Comparison of ENCODE assay signal across 17 mouse cellular contexts in genomic region chr10:120035824-120036223, GRCm38 (mm10).
DNase-seq lines count a peak whose midpoint lies in the region; ATAC-seq lines count a peak whose summit lies in the region.
"Had no signal": no experiment of that assay in that cellular context is flagged by ENCODE, and none has a peak within 500 bp of the region (broad histone marks: within the 10 kb centered on the region; RNA-seq: fewer than 3 reads in every experiment).

No protein-coding gene starts in this region.

- 30% methylated on average over 6 of the region's 6 CpGs for WGBS in hindbrain, embryonic 14.5 days
- WGBS in hindbrain, embryonic 10.5 days, result 48% methylated on average over 6 of the region's 6 CpGs
- 20% methylated on average over 6 of the region's 6 CpGs for WGBS in forebrain, embryonic 13.5 days
- WGBS in midbrain, embryonic 12.5 days, result 28% methylated on average over 6 of the region's 6 CpGs
- 33% methylated on average over 6 of the region's 6 CpGs for WGBS in neural tube, embryonic 15.5 days
- 75% methylated on average over 6 of the region's 6 CpGs for WGBS in kidney, embryonic 15.5 days

- no peak for DNase-seq in hindbrain, embryonic 14.5 days (ENCODE audit: low spot score)
- DNase-seq in hindbrain, embryonic 10.5 days (ENCODE audit: low spot score), result no peak
- no peak for DNase-seq in heart, adult 11 months
- no peak for DNase-seq in adrenal gland, postnatal 25 days
- DNase-seq: cerebellum, adult 8-10 months; gastrocnemius, postnatal 36 days; kidney, adult 11 months; right cerebral cortex, postnatal 25 days; thymus, adult 2 months had no signal

- peaks cover 11% of the 10 kb centered on the region; the same call in 1 of the 2 replicates for H3K36me3 ChIP-seq in hindbrain, embryonic 14.5 days (replicated peaks; ENCODE audit: control insufficient read depth, insufficient read depth)
- peaks cover 14% of the 10 kb centered on the region for H3K36me3 ChIP-seq in hindbrain, embryonic 10.5 days
- peaks cover 7% of the 10 kb centered on the region; the same call in 1 of the 2 replicates for H3K36me3 ChIP-seq in forebrain, embryonic 13.5 days (ENCODE audit: poor library complexity, severe bottlenecking)
- peaks cover 8% of the 10 kb centered on the region; the same call in 1 of the 2 replicates for H3K36me3 ChIP-seq in midbrain, embryonic 12.5 days
- H3K36me3 ChIP-seq in neural tube, embryonic 15.5 days, result peaks cover 11% of the 10 kb centered on the region
- H3K36me3 ChIP-seq in kidney, embryonic 15.5 days, result no peaks in the 10 kb centered on the region; the same call in 1 of the 2 replicates
- H3K36me3 ChIP-seq: embryonic facial prominence, embryonic 12.5 days had no signal

- no peak overlapping the region for H3K9ac ChIP-seq in hindbrain, embryonic 14.5 days
- no peak overlapping the region for H3K9ac ChIP-seq in forebrain, embryonic 13.5 days
- no peak overlapping the region for H3K9ac ChIP-seq in midbrain, embryonic 12.5 days (replicated peaks)
- H3K9ac ChIP-seq in neural tube, embryonic 15.5 days (replicated peaks), result no peak overlapping the region
- H3K9ac ChIP-seq in kidney, embryonic 15.5 days, result no peak overlapping the region
- H3K9ac ChIP-seq: embryonic facial prominence, embryonic 12.5 days; liver, embryonic 14.5 days had no signal

- H3K9me3 ChIP-seq in hindbrain, embryonic 14.5 days (ENCODE audit: control insufficient read depth, low read length), result no peaks in the 10 kb centered on the region
- no peaks in the 10 kb centered on the region for H3K9me3 ChIP-seq in hindbrain, embryonic 10.5 days
- H3K9me3 ChIP-seq in forebrain, embryonic 13.5 days (replicated peaks), result no peaks in the 10 kb centered on the region
- no peaks in the 10 kb centered on the region for H3K9me3 ChIP-seq in midbrain, embryonic 12.5 days
- no peaks in the 10 kb centered on the region for H3K9me3 ChIP-seq in neural tube, embryonic 15.5 days (replicated peaks)
- H3K9me3 ChIP-seq in kidney, embryonic 15.5 days (replicated peaks), result no peaks in the 10 kb centered on the region
- H3K9me3 ChIP-seq: embryonic facial prominence, embryonic 12.5 days had no signal

- ATAC-seq in hindbrain, embryonic 14.5 days (ENCODE audit: low FRiP score), result no peak
- no peak for ATAC-seq in forebrain, embryonic 13.5 days
- no peak for ATAC-seq in midbrain, embryonic 12.5 days (ENCODE audit: low FRiP score, low read depth)
- ATAC-seq in neural tube, embryonic 15.5 days (ENCODE audit: low FRiP score), result no peak
- no peak for ATAC-seq in kidney, embryonic 15.5 days (replicated peaks; ENCODE audit: low FRiP score)

- no peak overlapping the region for H3K4me3 ChIP-seq in hindbrain, embryonic 14.5 days (replicated peaks; ENCODE audit: low read length)
- H3K4me3 ChIP-seq in hindbrain, embryonic 10.5 days, result no peak overlapping the region
- H3K4me3 ChIP-seq in forebrain, embryonic 13.5 days, result no peak overlapping the region
- no peak overlapping the region for H3K4me3 ChIP-seq in midbrain, embryonic 12.5 days
- no peak overlapping the region for H3K4me3 ChIP-seq in neural tube, embryonic 15.5 days (replicated peaks)
- no peak overlapping the region for H3K4me3 ChIP-seq in kidney, embryonic 15.5 days (replicated peaks)
- H3K4me3 ChIP-seq: embryonic facial prominence, embryonic 12.5 days; erythroblast, embryonic 14.5 days had no signal

- H3K4me1 ChIP-seq in hindbrain, embryonic 14.5 days (replicated peaks; ENCODE audit: control insufficient read depth, insufficient read depth, low read length), result 0 out of 2 replicates have a peak, but pooled peaks cover 4% of the 10 kb centered on the region
- peaks cover 15% of the 10 kb centered on the region for H3K4me1 ChIP-seq in hindbrain, embryonic 10.5 days (replicated peaks)
- H3K4me1 ChIP-seq in forebrain, embryonic 13.5 days, result peaks cover 27% of the 10 kb centered on the region
- peaks cover 17% of the 10 kb centered on the region for H3K4me1 ChIP-seq in midbrain, embryonic 12.5 days
- H3K4me1 ChIP-seq in neural tube, embryonic 15.5 days, result peaks cover 21% of the 10 kb centered on the region
- H3K4me1 ChIP-seq in kidney, embryonic 15.5 days, result no peaks in the 10 kb centered on the region
- H3K4me1 ChIP-seq: embryonic facial prominence, embryonic 12.5 days had no signal

- peak overlapping the region; percentile 7; the same call in 1 of the 2 replicates for H3K4me2 ChIP-seq in hindbrain, embryonic 14.5 days (replicated peaks)
- peak overlapping the region; percentile 39 for H3K4me2 ChIP-seq in forebrain, embryonic 13.5 days
- peak overlapping the region; percentile 22; the same call in 1 of the 2 replicates for H3K4me2 ChIP-seq in midbrain, embryonic 12.5 days (replicated peaks)
- H3K4me2 ChIP-seq in neural tube, embryonic 15.5 days, result peak overlapping the region; percentile 32
- no peak overlapping the region for H3K4me2 ChIP-seq in kidney, embryonic 15.5 days
- H3K4me2 ChIP-seq: embryonic facial prominence, embryonic 12.5 days had no signal

- H3K27ac ChIP-seq in hindbrain, embryonic 14.5 days, result no peak overlapping the region
- H3K27ac ChIP-seq in hindbrain, embryonic 10.5 days, result no peak overlapping the region
- peak overlapping the region; percentile 31; the same call in 1 of the 2 replicates for H3K27ac ChIP-seq in forebrain, embryonic 13.5 days
- H3K27ac ChIP-seq in midbrain, embryonic 12.5 days (replicated peaks), result no peak overlapping the region
- H3K27ac ChIP-seq in neural tube, embryonic 15.5 days (replicated peaks), result no peak overlapping the region
- H3K27ac ChIP-seq in kidney, embryonic 15.5 days, result no peak overlapping the region
- H3K27ac ChIP-seq: embryonic facial prominence, embryonic 12.5 days; kidney, postnatal 0 days; liver, embryonic 14.5 days had no signal

- no peaks in the 10 kb centered on the region for H3K27me3 ChIP-seq in hindbrain, embryonic 14.5 days (ENCODE audit: control insufficient read depth, insufficient read depth, low read length)
- H3K27me3 ChIP-seq in hindbrain, embryonic 10.5 days (ENCODE audit: insufficient read depth, poor library complexity, severe bottlenecking), result peaks cover 26% of the 10 kb centered on the region
- no peaks in the 10 kb centered on the region for H3K27me3 ChIP-seq in forebrain, embryonic 13.5 days
- peaks cover 32% of the 10 kb centered on the region for H3K27me3 ChIP-seq in midbrain, embryonic 12.5 days
- H3K27me3 ChIP-seq in neural tube, embryonic 15.5 days (replicated peaks), result no peaks in the 10 kb centered on the region
- H3K27me3 ChIP-seq in kidney, embryonic 15.5 days, result no peaks in the 10 kb centered on the region
- H3K27me3 ChIP-seq: embryonic facial prominence, embryonic 12.5 days had no signal
